Mouse (Mus musculus): ENCODE data around the gene Mars.

DNA sequence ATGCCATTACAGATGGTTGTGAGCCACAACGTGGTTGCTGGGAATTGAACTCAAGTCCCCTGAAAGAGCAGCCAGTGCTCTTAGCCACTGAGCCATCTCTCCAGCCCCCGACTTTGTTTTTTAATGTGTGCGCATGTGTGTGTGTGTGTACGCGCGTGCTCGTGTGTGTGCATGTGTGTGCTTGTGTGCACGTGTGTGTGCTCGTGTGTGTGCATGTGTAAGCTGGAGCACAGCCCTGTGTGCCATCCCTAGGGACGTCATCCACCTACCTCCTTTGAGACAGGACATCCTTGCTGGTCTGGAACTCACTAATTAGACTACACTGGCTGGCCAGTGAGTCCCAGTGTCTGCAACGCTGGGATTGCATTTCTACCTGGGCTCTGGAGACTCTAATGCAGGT is 41.2 kb upstream of the Mars start:
- no peak for TF ChIP-seq CTCF (IDR thresholded peaks at IDR 0.05; ENCODE audit: insufficient read depth, low read length)
- TF ChIP-seq POLR2A (IDR thresholded peaks at IDR 0.05; ENCODE audit: borderline replicate concordance, extremely low read depth, low read depth, low read length): no peak
